Mouse (Mus musculus): ENCODE measurements at regions not wholly inside any gene's neighbourhood (a gene's known extent, or its start where the extent isn't known, plus 50 kb on each side); places are given as distances from the start of the nearest gene placed in this dataset.
"Not testable (repeated sequence)": the region's sequence is repeated elsewhere in the genome, so short reads cannot be mapped to it uniquely, and the experiment has no call there.

DNA sequence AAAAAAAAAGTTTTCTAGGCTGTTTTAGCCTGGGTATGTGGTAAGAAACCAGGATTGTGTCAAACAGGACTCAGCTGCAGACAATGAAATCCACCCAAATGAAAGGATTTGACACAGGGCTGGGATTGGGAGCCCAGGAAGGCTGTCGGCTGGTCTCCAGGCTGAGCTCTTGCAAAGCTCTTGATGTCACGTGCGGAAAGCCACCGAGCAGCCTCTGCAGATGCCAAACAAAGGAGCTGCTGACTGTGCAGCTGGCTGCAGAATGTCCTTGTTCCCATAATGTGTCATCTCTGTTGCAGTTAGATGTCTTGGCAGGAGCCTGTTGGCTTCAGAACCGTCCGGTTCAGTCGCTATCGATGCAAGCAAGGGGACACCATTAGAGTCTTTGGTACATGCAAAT lies 56.1 kb downstream of the Bbs10 start:
- H3K4me2 ChIP-seq (replicated peaks; ENCODE audit: low read depth, low read length), result no peak overlapping the region
- no peak overlapping the region for H3K4me3 ChIP-seq (ENCODE audit: low read length)
- 74% methylated on average over 8 of the region's 8 CpGs for WGBS
- H3K36me3 ChIP-seq (ENCODE audit: control insufficient read depth, insufficient read depth, low read length), result no peaks in the 10 kb centered on the region
- no peaks in the 10 kb centered on the region for H3K9me3 ChIP-seq (ENCODE audit: control insufficient read depth, low read length)
- no peak overlapping the region for H3K27ac ChIP-seq (ENCODE audit: low read depth, low read length)
- ATAC-seq (ENCODE audit: low FRiP score, low TSS enrichment), result no peak
- no peaks in the 10 kb centered on the region for H3K27me3 ChIP-seq (ENCODE audit: control insufficient read depth, insufficient read depth, low read length)
- H3K9ac ChIP-seq (ENCODE audit: low read depth, low read length), result no peak overlapping the region
- H3K4me1 ChIP-seq (ENCODE audit: control insufficient read depth, insufficient read depth, low read length), result no peaks in the 10 kb centered on the region

DNA sequence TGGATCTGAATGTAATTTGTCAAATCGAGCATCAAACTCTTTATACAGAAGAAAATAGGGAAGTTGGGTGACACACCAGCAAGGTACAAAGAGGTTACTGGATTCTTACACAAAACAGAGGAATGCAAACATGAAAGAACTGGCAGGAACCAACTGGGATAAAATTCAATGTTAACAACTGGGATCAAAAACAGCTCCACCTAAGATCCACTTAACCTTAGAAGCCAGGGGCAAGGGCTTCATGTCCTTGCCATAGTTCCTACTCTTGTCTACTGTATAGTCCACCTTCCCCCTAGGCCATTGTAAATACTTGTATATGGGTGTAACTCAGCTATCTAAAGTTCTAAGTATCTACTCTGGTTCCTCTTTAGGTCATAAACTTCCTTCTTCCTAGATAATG lies 59.9 kb downstream of the Bbs10 start:
- H3K4me3 ChIP-seq (ENCODE audit: low read length); H3K27me3 ChIP-seq (ENCODE audit: control insufficient read depth, insufficient read depth, low read length); H3K36me3 ChIP-seq (ENCODE audit: control insufficient read depth, insufficient read depth, low read length); ATAC-seq (ENCODE audit: low FRiP score, low TSS enrichment); H3K4me1 ChIP-seq (ENCODE audit: control insufficient read depth, insufficient read depth, low read length); H3K4me2 ChIP-seq (replicated peaks; ENCODE audit: low read depth, low read length); H3K27ac ChIP-seq (ENCODE audit: low read depth, low read length); H3K9ac ChIP-seq (ENCODE audit: low read depth, low read length); H3K9me3 ChIP-seq (ENCODE audit: control insufficient read depth, low read length): not testable (repeated sequence)
- WGBS, result 91% methylated on average over 1 of the region's 1 CpGs

DNA sequence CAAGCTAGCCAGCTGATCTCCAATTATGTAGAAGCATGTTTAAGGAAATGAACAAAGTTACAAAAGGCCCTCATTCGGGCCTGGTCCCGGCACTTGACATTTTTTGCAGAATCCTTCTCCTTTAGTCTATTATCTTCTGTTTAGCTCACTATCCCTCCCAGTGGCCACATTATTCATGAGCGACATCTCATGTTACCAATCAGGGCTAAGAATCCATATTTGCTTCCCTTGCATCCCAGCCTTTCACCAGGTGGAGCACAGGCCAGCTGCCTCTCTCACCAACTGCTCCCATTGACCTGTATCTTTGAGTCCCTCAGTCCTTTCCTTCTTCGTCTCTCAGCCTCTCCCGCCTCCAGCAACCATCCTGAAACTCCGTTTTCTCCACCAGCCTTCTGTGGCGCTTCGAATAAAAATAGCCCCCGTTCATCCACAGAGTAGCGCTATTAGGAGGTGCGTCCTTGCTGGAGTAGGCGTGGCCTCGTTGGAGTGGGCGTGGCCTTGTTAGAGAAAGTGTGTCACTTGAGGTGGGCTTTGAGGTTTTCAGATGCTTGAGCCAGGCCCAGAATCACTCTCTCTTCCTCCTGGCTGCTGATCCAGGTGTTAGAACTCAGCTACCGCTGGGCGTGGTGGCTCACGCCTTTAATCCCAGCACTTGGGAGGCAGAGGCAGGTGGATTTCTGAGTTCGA lies 63.4 kb downstream of the Bbs10 start:
- Histone ChIP-seq H3K9ac (ENCODE audit: low read depth, low read length) (no peak overlapping the region), H3K27me3 (ENCODE audit: control insufficient read depth, insufficient read depth, low read length) (no peaks in the 10 kb centered on the region), H3K36me3 (ENCODE audit: control insufficient read depth, insufficient read depth, low read length) (no peaks in the 10 kb centered on the region), H3K4me2 (replicated peaks; ENCODE audit: low read depth, low read length) (no peak overlapping the region), H3K9me3 (ENCODE audit: control insufficient read depth, low read length) (no peaks in the 10 kb centered on the region), H3K4me1 (ENCODE audit: control insufficient read depth, insufficient read depth, low read length) (no peaks in the 10 kb centered on the region; the same call in 1 of the 2 replicates), H3K27ac (ENCODE audit: low read depth, low read length) (no peak overlapping the region), H3K4me3 (ENCODE audit: low read length) (no peak overlapping the region)
- no peak for ATAC-seq (ENCODE audit: low FRiP score, low TSS enrichment)
- 91% methylated on average over 18 of the region's 18 CpGs for WGBS

DNA sequence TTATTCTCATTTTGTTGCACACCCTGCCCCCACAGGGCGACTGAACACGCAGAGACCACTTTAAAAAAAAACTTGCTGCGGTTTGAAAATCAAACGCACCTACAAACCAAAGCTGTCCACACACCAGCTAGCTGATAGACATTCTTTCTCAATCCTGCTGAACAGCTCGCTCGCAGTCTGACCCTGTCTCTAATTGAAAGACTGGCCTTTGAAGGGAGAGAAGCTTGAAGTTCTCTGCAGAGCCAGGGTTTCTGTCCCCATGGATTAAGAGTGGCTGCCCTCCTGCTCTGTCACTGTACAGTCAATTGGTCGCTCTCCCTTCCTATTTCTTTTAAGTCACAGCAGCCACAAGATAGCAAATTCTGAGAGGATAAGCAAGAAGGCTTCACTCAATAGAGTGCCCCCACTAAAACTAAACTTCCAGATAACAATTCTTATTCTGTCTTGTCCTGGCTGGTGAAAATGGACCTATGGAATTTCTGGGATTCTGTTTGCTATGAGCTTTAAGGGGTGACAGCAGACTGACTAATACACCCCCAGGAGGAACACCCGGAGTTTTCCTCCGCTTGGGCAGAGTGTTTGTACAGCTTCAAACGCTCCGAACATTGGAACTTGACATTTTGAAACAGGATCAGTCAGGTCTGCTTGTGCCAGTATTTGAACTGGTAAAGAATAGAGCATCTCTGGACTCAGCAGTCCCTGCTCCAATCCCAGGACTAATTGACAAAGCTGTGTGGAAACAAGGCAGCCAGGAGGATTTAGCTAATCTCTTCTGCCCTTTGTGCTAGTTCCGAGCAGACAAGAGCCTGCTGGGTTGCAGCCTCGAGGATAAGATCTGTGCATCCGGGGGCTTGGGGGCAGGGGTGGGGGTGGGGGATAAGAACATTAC lies 65.5 kb downstream of the Bbs10 start:
- Histone ChIP-seq H3K9me3 (ENCODE audit: control insufficient read depth, low read length) (no peaks in the 10 kb centered on the region), H3K4me2 (replicated peaks; ENCODE audit: low read depth, low read length) (no peak overlapping the region), H3K27ac (ENCODE audit: low read depth, low read length) (no peak overlapping the region), H3K27me3 (ENCODE audit: control insufficient read depth, insufficient read depth, low read length) (no peaks in the 10 kb centered on the region), H3K9ac (ENCODE audit: low read depth, low read length) (no peak overlapping the region), H3K36me3 (ENCODE audit: control insufficient read depth, insufficient read depth, low read length) (no peaks in the 10 kb centered on the region), H3K4me1 (ENCODE audit: control insufficient read depth, insufficient read depth, low read length) (no peaks in the 10 kb centered on the region; the same call in 1 of the 2 replicates), H3K4me3 (ENCODE audit: low read length) (no peak overlapping the region)
- WGBS, result 45% methylated on average over 14 of the region's 14 CpGs
- no peak for ATAC-seq (ENCODE audit: low FRiP score, low TSS enrichment)

DNA sequence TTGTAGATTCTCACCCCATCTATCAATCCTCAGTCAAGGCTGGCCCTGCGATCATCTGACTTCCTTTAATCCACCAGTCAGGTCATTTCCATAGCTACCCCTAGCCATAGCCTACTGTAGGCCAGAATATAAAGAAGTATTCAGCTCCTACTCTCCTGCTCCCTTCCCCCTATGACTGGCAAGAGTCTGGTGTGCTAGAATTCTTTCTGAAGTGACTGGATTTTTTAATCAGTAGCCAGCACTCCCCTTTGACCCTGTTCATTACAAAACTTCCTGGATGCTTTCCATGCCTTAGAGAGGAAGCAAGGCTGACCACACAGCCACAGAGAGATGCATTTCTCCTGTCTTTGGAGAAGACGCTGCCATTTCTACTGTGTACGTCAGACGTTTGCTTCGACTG lies 66.5 kb downstream of the Bbs10 start:
- ATAC-seq (ENCODE audit: low FRiP score, low TSS enrichment), result no peak
- WGBS, result 66% methylated on average over 5 of the region's 5 CpGs
- Histone ChIP-seq H3K9ac (ENCODE audit: low read depth, low read length) (no peak overlapping the region), H3K4me3 (ENCODE audit: low read length) (no peak overlapping the region), H3K27ac (ENCODE audit: low read depth, low read length) (no peak overlapping the region), H3K27me3 (ENCODE audit: control insufficient read depth, insufficient read depth, low read length) (no peaks in the 10 kb centered on the region), H3K4me2 (replicated peaks; ENCODE audit: low read depth, low read length) (no peak overlapping the region), H3K9me3 (ENCODE audit: control insufficient read depth, low read length) (no peaks in the 10 kb centered on the region), H3K36me3 (ENCODE audit: control insufficient read depth, insufficient read depth, low read length) (no peaks in the 10 kb centered on the region), H3K4me1 (ENCODE audit: control insufficient read depth, insufficient read depth, low read length) (no peaks in the 10 kb centered on the region; the same call in 1 of the 2 replicates)

DNA sequence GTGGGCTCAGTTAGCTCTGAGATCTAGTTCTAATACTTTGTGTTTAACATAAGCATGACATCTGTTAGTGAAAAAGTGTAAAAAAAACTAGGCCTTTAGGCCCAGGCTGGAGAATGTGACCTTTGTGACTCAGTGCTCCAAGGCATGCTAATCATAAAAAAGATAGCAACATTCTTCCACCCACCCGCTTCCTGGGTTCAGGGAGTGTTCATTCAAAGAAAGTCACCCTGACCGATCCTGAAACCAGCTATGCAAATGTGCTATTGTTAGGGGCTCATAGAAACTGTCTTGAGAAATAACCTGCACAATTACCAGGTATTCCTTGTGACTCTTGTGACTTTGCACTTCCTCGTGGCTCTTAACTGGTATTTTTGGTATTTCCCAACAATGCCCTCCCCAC lies 70.6 kb downstream of the Bbs10 start:
- not testable (repeated sequence) for H3K27ac ChIP-seq (ENCODE audit: low read depth, low read length); H3K27me3 ChIP-seq (ENCODE audit: control insufficient read depth, insufficient read depth, low read length); H3K4me2 ChIP-seq (replicated peaks; ENCODE audit: low read depth, low read length); H3K9me3 ChIP-seq (ENCODE audit: control insufficient read depth, low read length); H3K9ac ChIP-seq (ENCODE audit: low read depth, low read length); H3K4me3 ChIP-seq (ENCODE audit: low read length); ATAC-seq (ENCODE audit: low FRiP score, low TSS enrichment); H3K4me1 ChIP-seq (ENCODE audit: control insufficient read depth, insufficient read depth, low read length); H3K36me3 ChIP-seq (ENCODE audit: control insufficient read depth, insufficient read depth, low read length)
- WGBS, result 74% methylated on average over 3 of the region's 3 CpGs

DNA sequence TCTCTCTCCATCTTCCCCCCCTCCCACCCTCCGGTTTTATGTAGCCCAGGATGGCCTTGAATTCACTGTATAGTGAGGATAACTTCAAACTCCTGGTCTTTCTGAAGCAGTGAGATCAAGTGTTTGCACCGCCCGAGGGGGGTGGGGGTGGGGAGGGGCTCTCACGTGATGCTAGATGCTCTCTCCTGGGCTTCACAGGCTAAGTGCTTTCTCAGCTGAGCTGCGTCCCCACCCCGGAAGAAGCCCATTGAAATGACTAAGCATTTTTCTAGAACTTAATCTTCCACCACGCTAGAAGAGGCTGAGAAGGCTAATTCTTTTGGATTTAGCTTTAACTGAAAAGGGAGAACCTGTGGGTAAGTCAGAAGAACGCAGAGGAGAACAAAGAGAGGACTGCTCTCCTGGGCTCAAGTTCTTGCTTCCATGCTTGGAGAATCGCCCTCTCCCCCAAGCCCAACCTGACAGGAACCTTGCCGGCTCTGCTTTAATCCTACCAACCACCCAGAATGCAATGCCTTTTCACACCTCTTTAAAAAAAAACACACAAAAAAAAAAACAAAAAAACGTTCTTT lies 79.7 kb downstream of the Bbs10 start:
- 46% methylated on average over 11 of the region's 11 CpGs for WGBS
- peak; percentile 70 for ATAC-seq (ENCODE audit: low FRiP score, low TSS enrichment)
- Histone ChIP-seq H3K4me2 (replicated peaks; ENCODE audit: low read depth, low read length) (no peak overlapping the region), H3K4me1 (ENCODE audit: control insufficient read depth, insufficient read depth, low read length) (no peaks in the 10 kb centered on the region), H3K9ac (ENCODE audit: low read depth, low read length) (no peak overlapping the region), H3K27ac (ENCODE audit: low read depth, low read length) (no peak overlapping the region), H3K4me3 (ENCODE audit: low read length) (no peak overlapping the region), H3K9me3 (ENCODE audit: control insufficient read depth, low read length) (no peaks in the 10 kb centered on the region), H3K36me3 (ENCODE audit: control insufficient read depth, insufficient read depth, low read length) (no peaks in the 10 kb centered on the region), H3K27me3 (ENCODE audit: control insufficient read depth, insufficient read depth, low read length) (no peaks in the 10 kb centered on the region)

DNA sequence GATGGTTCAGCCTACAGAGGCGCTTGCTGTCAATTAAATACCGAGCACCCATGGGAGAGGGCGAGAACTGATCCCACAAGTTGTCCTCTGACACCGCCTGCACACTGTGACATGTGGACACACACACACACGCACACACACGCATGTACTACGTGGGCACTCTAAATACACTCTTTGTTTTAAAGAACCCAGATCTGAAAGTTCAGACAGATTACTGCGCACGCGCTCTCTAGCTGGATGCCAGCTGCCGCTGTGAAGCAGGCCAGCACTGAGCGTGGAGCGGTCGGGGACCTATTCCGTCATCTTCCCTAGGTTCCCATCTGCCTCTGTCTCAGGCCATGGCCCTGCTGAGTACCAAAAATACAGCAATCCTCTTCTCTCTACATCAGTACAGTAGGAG lies 83.2 kb downstream of the Bbs10 start:
- no peaks in the 10 kb centered on the region for H3K9me3 ChIP-seq (ENCODE audit: control insufficient read depth, low read length)
- 78% methylated on average over 15 of the region's 15 CpGs for WGBS
- no peak overlapping the region for H3K4me3 ChIP-seq (ENCODE audit: low read length)
- no peak overlapping the region for H3K9ac ChIP-seq (ENCODE audit: low read depth, low read length)
- ATAC-seq (ENCODE audit: low FRiP score, low TSS enrichment), result no peak
- H3K36me3 ChIP-seq (ENCODE audit: control insufficient read depth, insufficient read depth, low read length), result no peaks in the 10 kb centered on the region
- no peak overlapping the region for H3K4me2 ChIP-seq (replicated peaks; ENCODE audit: low read depth, low read length)
- no peak overlapping the region for H3K27ac ChIP-seq (ENCODE audit: low read depth, low read length)
- H3K27me3 ChIP-seq (ENCODE audit: control insufficient read depth, insufficient read depth, low read length), result no peaks in the 10 kb centered on the region
- H3K4me1 ChIP-seq (ENCODE audit: control insufficient read depth, insufficient read depth, low read length), result no peaks in the 10 kb centered on the region
